Mouse (Mus musculus) CH12.LX (cell line): ENCODE measurements around the gene Sfrp4. TPM values are rescaled to one million over a fixed set of nuclear protein-coding genes. Genes with fewer than 3 reads are reported as not detected.
"Not testable (repeated sequence)": the region's sequence is repeated elsewhere in the genome, so short reads cannot be mapped to it uniquely, and the experiment has no call there.

Experiments used
- DNase-seq: peaks from one replicate; pipeline ENCODE4 v3.0.0-alpha.2; 2013; ENCODE audit errors: extremely low read depth
- H3K27ac ChIP-seq: 2 replicates; pipeline ENCODE4 v1.5.1; 2012; ENCODE audit warnings: low read depth, mild to moderate bottlenecking, control low read depth, moderate library complexity; ENCODE audit not compliant: insufficient read depth
- H3K27me3 ChIP-seq: replicated peaks from 2 replicates; pipeline ENCODE3; 2012; ENCODE audit warnings: inconsistent platforms
- H3K36me3 ChIP-seq, 2 experiments: replicated peaks in 1 of 2; 2 replicates each; pipeline versions ENCODE3 to v1.6.1; 2012; ENCODE audit warnings: inconsistent platforms in 1 of 2, low read length in 1 of 2, mild to moderate bottlenecking in 1 of 2, mixed read lengths in 1 of 2, moderate library complexity in 1 of 2; ENCODE audit not compliant: control insufficient read depth in 1 of 2, insufficient read depth in 1 of 2
- H3K4me1 ChIP-seq, 2 experiments: 2 replicates each; pipeline ENCODE4 v1.6.1; 2012; ENCODE audit warnings: inconsistent platforms in 1 of 2, moderate library complexity in 1 of 2; ENCODE audit not compliant: insufficient read depth in 2 of 2, control insufficient read depth in 1 of 2
- H3K4me2 ChIP-seq: 2 replicates; pipeline ENCODE4 v1.6.1; 2012; ENCODE audit warnings: low read depth, mild to moderate bottlenecking, control low read depth; ENCODE audit not compliant: poor library complexity, insufficient read depth, severe bottlenecking
- H3K4me3 ChIP-seq, 3 experiments: fragments of 150-350 bp in 1 of 3; sonication (generic) in 1 of 3; replicated peaks in 1 of 3; 2 replicates each; pipeline versions ENCODE3 to v1.5.1; 2011 to 2012; ENCODE audit warnings: low read depth in 2 of 3, low read length in 2 of 3, mild to moderate bottlenecking in 2 of 3, moderate library complexity in 2 of 3, control low read depth in 1 of 3, improper control_type of control experiment in 1 of 3, inconsistent platforms in 1 of 3, mixed read lengths in 1 of 3; ENCODE audit not compliant: poor library complexity in 1 of 3
- H3K79me2 ChIP-seq: replicated peaks from 2 replicates; pipeline ENCODE4 v1.6.1; 2012; ENCODE audit warnings: mild to moderate bottlenecking, moderate library complexity; ENCODE audit not compliant: control insufficient read depth, poor library complexity, insufficient read depth, severe bottlenecking; ENCODE audit errors: extremely low read depth
- H3K9ac ChIP-seq: 2 replicates; pipeline ENCODE4 v1.6.1; 2012; ENCODE audit warnings: low read depth, mild to moderate bottlenecking, control low read depth, moderate library complexity; ENCODE audit not compliant: insufficient read depth
- H3K9me3 ChIP-seq: replicated peaks from 2 replicates; pipeline ENCODE3; 2012; ENCODE audit warnings: low read length, inconsistent platforms, mixed read lengths
- CTCF ChIP-seq, 2 experiments: IDR thresholded peaks in 1 of 2; conservative IDR thresholded peaks in 1 of 2; 2 replicates each; pipeline ENCODE4 v1.5.1; 2011 to 2012; ENCODE audit warnings: low read depth in 2 of 2, low read length in 2 of 2, improper control_type of control experiment in 1 of 2, inconsistent platforms in 1 of 2, mild to moderate bottlenecking in 1 of 2, moderate library complexity in 1 of 2
- GABPA ChIP-seq: IDR thresholded peaks from 2 replicates; pipeline ENCODE4 v1.6.1; 2012; ENCODE audit warnings: low read depth, low read length, improper control_type of control experiment, inconsistent platforms; ENCODE audit not compliant: insufficient replicate concordance
- HCFC1 ChIP-seq: IDR thresholded peaks from 2 replicates; pipeline ENCODE4 v1.6.1; 2012; ENCODE audit warnings: low read depth, mild to moderate bottlenecking, inconsistent platforms, low read length, improper control_type of control experiment
- JUND ChIP-seq: conservative IDR thresholded peaks from 2 replicates; pipeline ENCODE4 v1.6.1; 2011; ENCODE audit warnings: low read depth, low read length, improper control_type of control experiment
- KAT2A ChIP-seq: IDR thresholded peaks from 2 replicates; pipeline ENCODE4 v1.6.1; 2012; ENCODE audit warnings: low read length, improper control_type of control experiment, inconsistent platforms; ENCODE audit not compliant: insufficient replicate concordance
- MAX ChIP-seq: IDR thresholded peaks from 2 replicates; pipeline ENCODE4 v1.6.1; 2011; ENCODE audit warnings: low read length, improper control_type of control experiment
- MEF2A ChIP-seq: IDR thresholded peaks from 2 replicates; pipeline ENCODE4 v1.6.1; 2014; ENCODE audit warnings: low read depth, mild to moderate bottlenecking, inconsistent platforms, low read length, improper control_type of control experiment, borderline replicate concordance
- MXI1 ChIP-seq: IDR thresholded peaks from 2 replicates; pipeline ENCODE4 v1.6.1; 2011; ENCODE audit warnings: mild to moderate bottlenecking, low read depth, low read length, improper control_type of control experiment
- RAD21 ChIP-seq: IDR thresholded peaks from 2 replicates; pipeline ENCODE4 v1.6.1; 2011; ENCODE audit warnings: low read depth, mild to moderate bottlenecking, low read length, improper control_type of control experiment, moderate library complexity
- SIN3A ChIP-seq: IDR thresholded peaks from 2 replicates; pipeline ENCODE4 v1.6.1; 2012; ENCODE audit warnings: low read length, improper control_type of control experiment, inconsistent platforms
- SMC3 ChIP-seq: IDR thresholded peaks from 2 replicates; pipeline ENCODE4 v1.6.1; 2011; ENCODE audit warnings: low read depth, low read length, improper control_type of control experiment
- UBTF ChIP-seq: IDR thresholded peaks from 2 replicates; pipeline ENCODE4 v1.6.1; 2012; ENCODE audit warnings: low read depth, mild to moderate bottlenecking, inconsistent platforms, low read length, improper control_type of control experiment, moderate library complexity
- USF2 ChIP-seq: conservative IDR thresholded peaks from 2 replicates; pipeline ENCODE4 v1.6.1; 2011; ENCODE audit warnings: low read depth, low read length, improper control_type of control experiment
- ZNF384 ChIP-seq: IDR thresholded peaks from 2 replicates; pipeline ENCODE4 v1.6.1; 2012; ENCODE audit warnings: low read depth, low read length, improper control_type of control experiment, inconsistent platforms
- dilution Hi-C: fragments of 300-500 bp; cut with MboI; formaldehyde crosslinking; loops from 2 replicates; pipeline ENCODE4 v1.14.3; 2020; ENCODE audit warnings: low sequenced_read_pairs; ENCODE audit not compliant: extremely low pct_unique_long_range_greater_than_20kb, extremely low pct_ligation_motif_present
- in situ Hi-C: fragments of 300-500 bp; cut with MboI; formaldehyde crosslinking; loops from 3 replicates; pipeline ENCODE4 v1.14.3; 2019; ENCODE audit warnings: low sequenced_read_pairs, low pct_ligation_motif_present, low pct_unique_long_range_greater_than_20kb, mixed read lengths
- polyA plus RNA-seq: library from polyadenylated mRNA; unstranded; fragments of >175 nt; gene quantifications from 2 replicates; pipeline ENCODE4 v1.2.1, GENCODE M21; 2012; ENCODE audit warnings: low read depth; ENCODE audit not compliant: insufficient read length
- total RNA-seq, 2 experiments: library from RNA; depleted of rRNA; stranded (reverse); fragments of 300-350 nt in 1 of 2; fragments of >200 nt in 1 of 2; gene quantifications; 2 replicates each; pipeline ENCODE4 v1.2.3; 2012 to 2014

The Sfrp4 gene
- total RNA-seq (2012; rRNA removed): not detected in 2 replicates
- total RNA-seq (2014; rRNA removed): not detected in 2 replicates
- polyA plus RNA-seq: not detected in 2 replicates

DNA sequence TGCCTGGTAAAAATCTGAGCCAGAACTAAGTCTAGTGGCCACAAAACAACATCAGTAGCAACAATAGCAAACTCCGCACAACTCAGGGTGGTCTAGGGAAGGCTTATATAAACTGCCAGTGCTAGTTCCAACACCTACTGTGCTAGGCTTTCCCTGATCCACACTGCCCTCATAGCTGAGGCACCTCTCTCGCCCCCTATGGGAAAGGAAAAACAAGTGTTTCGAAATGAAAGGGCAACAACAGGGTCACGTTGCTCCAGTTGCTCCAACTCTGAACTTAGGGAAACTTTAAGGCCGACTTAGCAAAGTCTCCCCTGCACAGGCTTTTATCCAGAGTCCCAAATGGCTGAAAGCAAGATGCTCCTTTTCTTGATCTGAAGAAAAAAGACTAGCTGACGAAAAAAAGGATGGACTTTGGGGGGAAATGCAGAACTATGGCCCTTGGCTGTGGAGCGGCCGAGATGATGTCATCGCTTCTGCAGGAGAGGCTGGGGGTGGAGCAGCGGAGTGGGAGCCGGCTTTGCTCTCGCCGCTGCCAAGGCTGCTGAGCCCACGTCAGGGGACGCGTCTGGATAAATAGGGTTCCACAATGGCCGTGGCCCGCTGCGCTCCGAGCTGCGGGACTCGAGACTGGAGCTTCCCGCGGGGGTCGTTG lies at the start of gene Sfrp4:
TSS of gene Sfrp4 (plus strand) at position 532 of the 655 bp plus-strand sequence.
- no peak for DNase-seq
- no peak for TF ChIP-seq ZNF384
- peak in 1 of 2 experiments; percentile 16; a peak in 1 of 4 replicates for TF ChIP-seq CTCF (conservative IDR thresholded peaks at IDR 0.05 in 1 of 2, IDR thresholded peaks at IDR 0.05 in 1 of 2; ENCODE audit: low read depth in 2 of 2, low read length in 2 of 2)
- no peak for TF ChIP-seq KAT2A
- TF ChIP-seq MEF2A: no peak
- no peak for TF ChIP-seq JUND
- TF ChIP-seq RAD21: peak; percentile 1; the same call in 1 of the 2 replicates
- TF ChIP-seq HCFC1: no peak
- TF ChIP-seq USF2: no peak
- no peak for TF ChIP-seq SIN3A
- TF ChIP-seq SMC3: no peak
- TF ChIP-seq MXI1: no peak
- no peak for TF ChIP-seq GABPA
- no peak for TF ChIP-seq MAX
- TF ChIP-seq UBTF: no peak
- no peaks in the 10 kb centered on the region for H3K27me3 ChIP-seq
- H3K4me1 ChIP-seq: no peaks in the 10 kb centered on the region; a peak in 1 of 4 replicates
- H3K36me3 ChIP-seq: no peaks in the 10 kb centered on the region
- H3K79me2 ChIP-seq: no peaks in the 10 kb centered on the region
- no peak within 1 kb of the TSS for H3K27ac ChIP-seq
- H3K9me3 ChIP-seq: no peaks in the 10 kb centered on the region
- in situ Hi-C loops (no loop called here), dilution Hi-C loops (no loop called here)
- H3K9ac ChIP-seq: no peak within 1 kb of the TSS
- no peak within 1 kb of the TSS for H3K4me2 ChIP-seq
- no peak within 1 kb of the TSS for H3K4me3 ChIP-seq

DNA sequence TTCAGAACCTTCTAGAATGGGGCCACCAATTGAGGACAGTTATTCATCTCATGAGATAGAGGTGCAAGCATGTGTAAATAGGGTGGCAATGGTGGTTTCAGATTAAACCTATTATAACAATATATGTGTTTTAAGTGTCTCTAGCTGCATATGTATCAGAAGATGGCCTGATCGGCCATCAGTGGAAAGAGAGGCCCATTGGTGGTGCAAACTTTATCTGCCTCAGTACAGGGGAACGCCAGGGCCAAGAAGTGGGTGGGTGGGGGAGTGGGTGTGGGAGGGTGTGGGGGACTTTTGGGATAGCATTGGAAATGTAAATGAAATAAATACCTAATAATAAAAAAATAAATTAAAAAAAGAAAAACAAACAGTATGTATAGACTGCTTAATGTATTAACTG lies 48.2 kb upstream of the Sfrp4 start:
- H3K4me2 ChIP-seq, H3K4me1 ChIP-seq, H3K9ac ChIP-seq, H3K4me3 ChIP-seq, in situ Hi-C loops, dilution Hi-C loops, H3K27me3 ChIP-seq, DNase-seq, H3K36me3 ChIP-seq, H3K79me2 ChIP-seq, H3K9me3 ChIP-seq, H3K27ac ChIP-seq: not testable (repeated sequence)
